Mouse (Mus musculus) hindbrain, embryonic 10.5 days (tissue): ENCODE measurements around the gene Pmepa1. TPM values are rescaled to one million over a fixed set of nuclear protein-coding genes. Genes with fewer than 3 reads are reported as not detected.

Source experiments
- DNase-seq: peaks from one replicate; pipeline ENCODE4 v3.0.0-alpha.2; 2017; ENCODE audit warnings: low spot score
- H3K27ac ChIP-seq: fragments of 300-500 bp; sonication (generic); 2 replicates; pipeline ENCODE4 v1.5.1; 2016; ENCODE audit warnings: mild to moderate bottlenecking, moderate library complexity
- H3K27me3 ChIP-seq: fragments of 300-500 bp; sonication (generic); 2 replicates; pipeline ENCODE4 v1.6.1; 2016; ENCODE audit warnings: mild to moderate bottlenecking; ENCODE audit not compliant: poor library complexity, insufficient read depth, severe bottlenecking
- H3K36me3 ChIP-seq: fragments of 300-500 bp; sonication (generic); 2 replicates; pipeline ENCODE4 v1.6.1; 2016; ENCODE audit warnings: mild to moderate bottlenecking, moderate library complexity
- H3K4me1 ChIP-seq: fragments of 300-500 bp; sonication (generic); replicated peaks from 2 replicates; pipeline ENCODE4 v1.6.1; 2016; ENCODE audit warnings: mild to moderate bottlenecking
- H3K4me3 ChIP-seq: fragments of 300-500 bp; sonication (generic); 2 replicates; pipeline ENCODE4 v1.5.1; 2016; ENCODE audit warnings: mild to moderate bottlenecking, moderate library complexity
- H3K9me3 ChIP-seq: fragments of 300-500 bp; sonication (generic); 2 replicates; pipeline ENCODE4 v1.6.1; 2016; ENCODE audit warnings: mild to moderate bottlenecking, moderate library complexity
- WGBS: fragments of 180-500 bp; shearing (Covaris S2); methylation state at CpG from one replicate; pipeline ENCODE4 v1.1.7; 2016; 5-methylcytosine and 5-hydroxymethylcytosine counted together
- polyA plus RNA-seq: library from polyadenylated mRNA; unstranded; fragments of >200 nt; fragmentation: Nextera tagmentation; extraction: Ambion mirVana; gene quantifications from 2 replicates; pipeline ENCODE4 v1.2.1, GENCODE M21; 2016

Gene Pmepa1
- polyA plus RNA-seq, 1 experiment from 2014 or later = 2.9 TPM

- H3K27ac ChIP-seq = no peak overlapping the region
- peaks cover 10% of the 10 kb centered on the region; the same call in 1 of the 2 replicates for H3K27me3 ChIP-seq
- H3K4me1 ChIP-seq = peaks cover 24% of the 10 kb centered on the region
- H3K9me3 ChIP-seq = no peaks in the 10 kb centered on the region
- DNase-seq = no peak
- H3K4me3 ChIP-seq = no peak overlapping the region
- WGBS = 88% methylated on average over 8 of the region's 8 CpGs
- H3K36me3 ChIP-seq = peaks cover 59% of the 10 kb centered on the region
Observed at GRCm38 (mm10) chr2:173228567-173228966, 47.8 kb downstream of the Pmepa1 start.

- Histone ChIP-seq H3K36me3 (peaks cover 41% of the 10 kb centered on the region), H3K27ac (no peak overlapping the region), H3K9me3 (no peaks in the 10 kb centered on the region), H3K4me1 (peaks cover 21% of the 10 kb centered on the region), H3K4me3 (no peak overlapping the region), H3K27me3 (peaks cover 5% of the 10 kb centered on the region; the same call in 1 of the 2 replicates)
- no peak for DNase-seq
- 93% methylated on average over 8 of the region's 8 CpGs for WGBS
Observed at GRCm38 (mm10) chr2:173226792-173227191, 49.5 kb downstream of the Pmepa1 start.

- Histone ChIP-seq H3K27ac (no peak overlapping the region), H3K36me3 (peaks cover 32% of the 10 kb centered on the region), H3K4me3 (no peak overlapping the region), H3K9me3 (no peaks in the 10 kb centered on the region), H3K4me1 (peaks cover 21% of the 10 kb centered on the region), H3K27me3 (peaks cover 5% of the 10 kb centered on the region; the same call in 1 of the 2 replicates)
- DNase-seq = no peak
- WGBS = 85% methylated on average over 7 of the region's 7 CpGs
Observed at GRCm38 (mm10) chr2:173225906-173226305, 50.4 kb downstream of the Pmepa1 start.

- Histone ChIP-seq H3K27me3 (peaks cover 5% of the 10 kb centered on the region; the same call in 1 of the 2 replicates), H3K4me1 (peaks cover 14% of the 10 kb centered on the region), H3K36me3 (peaks cover 30% of the 10 kb centered on the region), H3K27ac (no peak overlapping the region), H3K4me3 (no peak overlapping the region), H3K9me3 (no peaks in the 10 kb centered on the region)
- WGBS = 61% methylated on average over 7 of the region's 7 CpGs
- no peak for DNase-seq
Observed at GRCm38 (mm10) chr2:173224832-173225231, 51.5 kb downstream of the Pmepa1 start.

GRCm38 (mm10) chr2:173224097-173224496 is 52.2 kb downstream of the Pmepa1 start:
- Histone ChIP-seq H3K4me3 (no peak overlapping the region), H3K27me3 (peaks cover 5% of the 10 kb centered on the region; the same call in 1 of the 2 replicates), H3K4me1 (peaks cover 11% of the 10 kb centered on the region; the same call in 1 of the 2 replicates), H3K36me3 (peaks cover 28% of the 10 kb centered on the region), H3K27ac (no peak overlapping the region), H3K9me3 (no peaks in the 10 kb centered on the region)
- WGBS = 79% methylated on average over 3 of the region's 3 CpGs
- DNase-seq = no peak

- H3K27me3 ChIP-seq = peaks cover 2% of the 10 kb centered on the region; the same call in 1 of the 2 replicates
- H3K4me3 ChIP-seq = no peak overlapping the region
- DNase-seq = no peak
- H3K27ac ChIP-seq = no peak overlapping the region
- H3K36me3 ChIP-seq = peaks cover 22% of the 10 kb centered on the region
- 78% methylated on average over 3 of the region's 3 CpGs for WGBS
- peaks cover 14% of the 10 kb centered on the region for H3K4me1 ChIP-seq
- H3K9me3 ChIP-seq = no peaks in the 10 kb centered on the region
Observed at GRCm38 (mm10) chr2:173223496-173223895, 52.8 kb downstream of the Pmepa1 start.

GRCm38 (mm10) chr2:173220754-173221153 is 55.6 kb downstream of the Pmepa1 start:
- no peak overlapping the region for H3K4me3 ChIP-seq
- no peaks in the 10 kb centered on the region for H3K9me3 ChIP-seq
- 92% methylated on average over 9 of the region's 9 CpGs for WGBS
- DNase-seq = no peak
- no peak overlapping the region for H3K27ac ChIP-seq
- H3K27me3 ChIP-seq = peaks cover 8% of the 10 kb centered on the region
- H3K36me3 ChIP-seq = no peaks in the 10 kb centered on the region; the same call in 1 of the 2 replicates
- H3K4me1 ChIP-seq = peaks cover 9% of the 10 kb centered on the region

GRCm38 (mm10) chr2:173219256-173219954 is 56.9 kb downstream of the Pmepa1 start:
- H3K27ac ChIP-seq = 0 out of 2 replicates have a peak overlapping the region, but pooled peaks have one; percentile 71
- no peaks in the 10 kb centered on the region for H3K36me3 ChIP-seq
- H3K4me1 ChIP-seq = peaks cover 4% of the 10 kb centered on the region
- H3K9me3 ChIP-seq = no peaks in the 10 kb centered on the region
- WGBS = 46% methylated on average over 10 of the region's 10 CpGs
- DNase-seq = peak; percentile 61
- peaks cover 8% of the 10 kb centered on the region for H3K27me3 ChIP-seq
- H3K4me3 ChIP-seq = no peak overlapping the region

- 76% methylated on average over 11 of the region's 11 CpGs for WGBS
- H3K9me3 ChIP-seq = no peaks in the 10 kb centered on the region
Observed at GRCm38 (mm10) chr2:173218416-173219141, 57.8 kb downstream of the Pmepa1 start, which contains the start of gene Zbp1. TSS of gene Zbp1 (minus strand) at chr2:173218923.

GRCm38 (mm10) chr2:173217763-173218258 is 58.5 kb downstream of the Pmepa1 start:
- Histone ChIP-seq H3K4me1 (peaks cover 4% of the 10 kb centered on the region), H3K36me3 (no peaks in the 10 kb centered on the region), H3K9me3 (no peaks in the 10 kb centered on the region), H3K27ac (no peak overlapping the region), H3K4me3 (no peak overlapping the region), H3K27me3 (peaks cover 8% of the 10 kb centered on the region)
- 94% methylated on average over 5 of the region's 5 CpGs for WGBS
- DNase-seq = peak; percentile 1

More at GRCm38 (mm10) chr2:173218416-173219141, 57.8 kb downstream of the Pmepa1 start, which contains the start of gene Zbp1:
- peaks cover 8% of the 10 kb centered on the region for H3K27me3 ChIP-seq
- no peak within 1 kb of the TSS for H3K4me3 ChIP-seq
- no peak for DNase-seq
- peak within 1 kb of the TSS; percentile 71; the same call in 1 of the 2 replicates for H3K27ac ChIP-seq
- no peaks in the 10 kb centered on the region for H3K36me3 ChIP-seq
- H3K4me1 ChIP-seq = peaks cover 4% of the 10 kb centered on the region

GRCm38 (mm10) chr2:173217246-173217645 is 59.1 kb downstream of the Pmepa1 start:
- peak; percentile 1 for DNase-seq
- Histone ChIP-seq H3K4me3 (no peak overlapping the region), H3K4me1 (peaks cover 4% of the 10 kb centered on the region), H3K9me3 (no peaks in the 10 kb centered on the region), H3K27me3 (peaks cover 8% of the 10 kb centered on the region), H3K27ac (no peak overlapping the region), H3K36me3 (no peaks in the 10 kb centered on the region)
- WGBS = 74% methylated on average over 3 of the region's 3 CpGs

GRCm38 (mm10) chr2:173216840-173217239 is 59.5 kb downstream of the Pmepa1 start:
- no peak overlapping the region for H3K27ac ChIP-seq
- peak; percentile 1 for DNase-seq
- H3K36me3 ChIP-seq = no peaks in the 10 kb centered on the region
- H3K4me1 ChIP-seq = peaks cover 4% of the 10 kb centered on the region
- H3K9me3 ChIP-seq = no peaks in the 10 kb centered on the region
- H3K4me3 ChIP-seq = no peak overlapping the region
- H3K27me3 ChIP-seq = peaks cover 8% of the 10 kb centered on the region
- 86% methylated on average over 7 of the region's 7 CpGs for WGBS
